Mouse (Mus musculus): ENCODE results near the gene Zim1. TPM values are rescaled to one million over a fixed set of nuclear protein-coding genes. Genes with fewer than 3 reads are reported as not detected.

The Zim1 gene
- polyA plus RNA-seq, 1 experiment from 2014 or later = 1.5 TPM

GRCm38 (mm10) chr7:6636741-6637140, 59.5 kb downstream of the Zim1 start:
- H3K36me3 ChIP-seq = no peaks in the 10 kb centered on the region
- H3K9ac ChIP-seq = no peak overlapping the region
- no peaks in the 10 kb centered on the region for H3K4me1 ChIP-seq
- 94% methylated on average over 4 of the region's 4 CpGs for WGBS
- ATAC-seq (ENCODE audit: low FRiP score, low read depth) = no peak
- no peak overlapping the region for H3K4me3 ChIP-seq
- H3K27ac ChIP-seq = no peak overlapping the region
- H3K27me3 ChIP-seq (replicated peaks) = no peaks in the 10 kb centered on the region
- peaks cover 23% of the 10 kb centered on the region for H3K9me3 ChIP-seq
- no peak overlapping the region for H3K4me2 ChIP-seq (replicated peaks)

GRCm38 (mm10) chr7:6635831-6636230, 60.4 kb downstream of the Zim1 start:
- Histone ChIP-seq H3K4me1 (no peaks in the 10 kb centered on the region), H3K4me3 (no peak overlapping the region), H3K36me3 (no peaks in the 10 kb centered on the region), H3K4me2 (replicated peaks) (no peak overlapping the region), H3K27ac (no peak overlapping the region), H3K27me3 (replicated peaks) (no peaks in the 10 kb centered on the region), H3K9ac (no peak overlapping the region), H3K9me3 (peaks cover 23% of the 10 kb centered on the region)
- WGBS = 89% methylated on average over 3 of the region's 3 CpGs
- no peak for ATAC-seq (ENCODE audit: low FRiP score, low read depth)

Other genes starting within 250 kb of the Zim1 start
- gene Olfr1336, start 240.3 kb downstream of the Zim1 start, polyA plus RNA-seq (2016; fragmentation: Nextera tagmentation; extraction: Ambion mirVana) = not detected in 2 replicates
- gene Olfr1346, start 229.3 kb downstream of the Zim1 start, polyA plus RNA-seq (2016; fragmentation: Nextera tagmentation; extraction: Ambion mirVana) = not detected in 2 replicates
- not detected in 2 replicates for gene Olfr5, start 209.5 kb downstream of the Zim1 start, polyA plus RNA-seq (2016; fragmentation: Nextera tagmentation; extraction: Ambion mirVana)
- not detected in 2 replicates for gene Olfr1347, start 196.7 kb downstream of the Zim1 start, polyA plus RNA-seq (2016; fragmentation: Nextera tagmentation; extraction: Ambion mirVana)
- not detected in 2 replicates for gene Olfr1348, start 187.7 kb downstream of the Zim1 start, polyA plus RNA-seq (2016; fragmentation: Nextera tagmentation; extraction: Ambion mirVana)
- gene Olfr1349, start 173.5 kb downstream of the Zim1 start, polyA plus RNA-seq (2016; fragmentation: Nextera tagmentation; extraction: Ambion mirVana) = not detected in 2 replicates
- gene Olfr1350, start 131.6 kb downstream of the Zim1 start, polyA plus RNA-seq (2016; fragmentation: Nextera tagmentation; extraction: Ambion mirVana) = not detected in 2 replicates
- gene Peg3, start 34.0 kb upstream of the Zim1 start, polyA plus RNA-seq (2016; fragmentation: Nextera tagmentation; extraction: Ambion mirVana) = 104 and 116 TPM in 2 replicates
- 17.3 and 17.5 TPM in 2 replicates for gene Usp29, start 34.1 kb upstream of the Zim1 start, polyA plus RNA-seq (2016; fragmentation: Nextera tagmentation; extraction: Ambion mirVana)